Mouse (Mus musculus): ENCODE data around the gene Flt3l. TPM values are rescaled to one million over a fixed set of nuclear protein-coding genes. Genes with fewer than 3 reads are reported as not detected.
"Not testable (repeated sequence)": the region's sequence is repeated elsewhere in the genome, so short reads cannot be mapped to it uniquely, and the experiment has no call there.

Flt3l gene
- polyA plus RNA-seq, 1 experiment from 2014 or later, result 1.4 TPM

GRCm38 (mm10) chr7:45154096-45154992 lies 18.1 kb upstream of the Flt3l start, which contains the start of the genes Pih1d1 and Aldh16a1:
Pih1d1 (plus strand) TSS chr7:45154303.
Aldh16a1 (minus strand) TSS chr7:45154584.
- Histone ChIP-seq H3K9me3 (ENCODE audit: control insufficient read depth, low read length) (no peaks in the 10 kb centered on the region), H3K36me3 (ENCODE audit: control insufficient read depth, insufficient read depth, low read length) (peaks cover 21% of the 10 kb centered on the region; the same call in 1 of the 2 replicates), H3K4me1 (ENCODE audit: control insufficient read depth, insufficient read depth, low read length) (peaks cover 14% of the 10 kb centered on the region), H3K4me3 (replicated peaks; ENCODE audit: low read depth, low read length) (peak within 1 kb of the TSS; percentile 63), H3K9ac (replicated peaks; ENCODE audit: low read length) (peak within 1 kb of the TSS; percentile 81), H3K27me3 (ENCODE audit: control insufficient read depth, insufficient read depth, low read length) (no peaks in the 10 kb centered on the region), H3K4me2 (ENCODE audit: low read length) (peak within 1 kb of the TSS; percentile 91), H3K27ac (replicated peaks; ENCODE audit: low read depth, low read length) (peak within 1 kb of the TSS; percentile 95)
- DNase-seq (peak; percentile 99), ATAC-seq (ENCODE audit: low FRiP score, low TSS enrichment) (peak; percentile 96)
- 5% methylated on average over 69 of the region's 69 CpGs for WGBS

GRCm38 (mm10) chr7:45153586-45153985 lies 17.4 kb upstream of the Flt3l start:
- 3% methylated on average over 5 of the region's 5 CpGs for WGBS
- Histone ChIP-seq H3K36me3 (ENCODE audit: control insufficient read depth, insufficient read depth, low read length) (peaks cover 14% of the 10 kb centered on the region; the same call in 1 of the 2 replicates), H3K4me1 (ENCODE audit: control insufficient read depth, insufficient read depth, low read length) (peaks cover 14% of the 10 kb centered on the region), H3K9me3 (ENCODE audit: control insufficient read depth, low read length) (no peaks in the 10 kb centered on the region), H3K27me3 (ENCODE audit: control insufficient read depth, insufficient read depth, low read length) (no peaks in the 10 kb centered on the region), H3K4me2 (ENCODE audit: low read length) (peak overlapping the region; percentile 91), H3K4me3 (replicated peaks; ENCODE audit: low read depth, low read length) (peak overlapping the region; percentile 63), H3K27ac (replicated peaks; ENCODE audit: low read depth, low read length) (peak overlapping the region; percentile 95), H3K9ac (replicated peaks; ENCODE audit: low read length) (peak overlapping the region; percentile 81)
- ATAC-seq (ENCODE audit: low FRiP score, low TSS enrichment), result no peak
- DNase-seq, result no peak

- not testable (repeated sequence) for H3K27me3 ChIP-seq (ENCODE audit: control insufficient read depth, insufficient read depth, low read length); H3K9me3 ChIP-seq (ENCODE audit: control insufficient read depth, low read length); H3K27ac ChIP-seq (replicated peaks; ENCODE audit: low read depth, low read length); DNase-seq; H3K36me3 ChIP-seq (ENCODE audit: control insufficient read depth, insufficient read depth, low read length); H3K9ac ChIP-seq (replicated peaks; ENCODE audit: low read length); H3K4me3 ChIP-seq (replicated peaks; ENCODE audit: low read depth, low read length); H3K4me2 ChIP-seq (ENCODE audit: low read length); ATAC-seq (ENCODE audit: low FRiP score, low TSS enrichment)
- 89% methylated on average over 2 of the region's 2 CpGs for WGBS
- peaks cover 14% of the 10 kb centered on the region for H3K4me1 ChIP-seq (ENCODE audit: control insufficient read depth, insufficient read depth, low read length)
These were observed 16.8 kb upstream of the Flt3l start for GRCm38 (mm10) chr7:45153052-45153451.

- H3K9ac ChIP-seq (replicated peaks; ENCODE audit: low read length), result no peak overlapping the region
- ATAC-seq (ENCODE audit: low FRiP score, low TSS enrichment), result no peak
These were observed 15.1 kb upstream of the Flt3l start for GRCm38 (mm10) chr7:45151303-45151702.

GRCm38 (mm10) chr7:45150321-45150720 lies 14.1 kb upstream of the Flt3l start:
- H3K27ac ChIP-seq (replicated peaks; ENCODE audit: low read depth, low read length), result no peak overlapping the region
- ATAC-seq (ENCODE audit: low FRiP score, low TSS enrichment) (no peak), DNase-seq (no peak)
- H3K4me3 ChIP-seq (replicated peaks; ENCODE audit: low read depth, low read length), result no peak overlapping the region
- no peaks in the 10 kb centered on the region for H3K27me3 ChIP-seq (ENCODE audit: control insufficient read depth, insufficient read depth, low read length)
- peaks cover 11% of the 10 kb centered on the region for H3K4me1 ChIP-seq (ENCODE audit: control insufficient read depth, insufficient read depth, low read length)
- WGBS, result 79% methylated on average over 4 of the region's 4 CpGs
- peaks cover 11% of the 10 kb centered on the region; the same call in 1 of the 2 replicates for H3K36me3 ChIP-seq (ENCODE audit: control insufficient read depth, insufficient read depth, low read length)
- no peaks in the 10 kb centered on the region for H3K9me3 ChIP-seq (ENCODE audit: control insufficient read depth, low read length)
- H3K9ac ChIP-seq (replicated peaks; ENCODE audit: low read length), result peak overlapping the region; percentile 23; the same call in 1 of the 2 replicates
- H3K4me2 ChIP-seq (ENCODE audit: low read length), result no peak overlapping the region

More at GRCm38 (mm10) chr7:45151303-45151702, 15.1 kb upstream of the Flt3l start:
- Histone ChIP-seq H3K27me3 (ENCODE audit: control insufficient read depth, insufficient read depth, low read length) (no peaks in the 10 kb centered on the region), H3K9me3 (ENCODE audit: control insufficient read depth, low read length) (no peaks in the 10 kb centered on the region), H3K4me3 (replicated peaks; ENCODE audit: low read depth, low read length) (no peak overlapping the region), H3K27ac (replicated peaks; ENCODE audit: low read depth, low read length) (no peak overlapping the region), H3K4me2 (ENCODE audit: low read length) (no peak overlapping the region), H3K36me3 (ENCODE audit: control insufficient read depth, insufficient read depth, low read length) (peaks cover 1% of the 10 kb centered on the region; the same call in 1 of the 2 replicates), H3K4me1 (ENCODE audit: control insufficient read depth, insufficient read depth, low read length) (peaks cover 14% of the 10 kb centered on the region)
- 74% methylated on average over 11 of the region's 11 CpGs for WGBS
- no peak for DNase-seq

- Histone ChIP-seq H3K9me3 (ENCODE audit: control insufficient read depth, low read length) (no peaks in the 10 kb centered on the region), H3K4me1 (ENCODE audit: control insufficient read depth, insufficient read depth, low read length) (peaks cover 5% of the 10 kb centered on the region; the same call in 1 of the 2 replicates), H3K4me3 (replicated peaks; ENCODE audit: low read depth, low read length) (no peak overlapping the region), H3K27me3 (ENCODE audit: control insufficient read depth, insufficient read depth, low read length) (no peaks in the 10 kb centered on the region), H3K36me3 (ENCODE audit: control insufficient read depth, insufficient read depth, low read length) (peaks cover 15% of the 10 kb centered on the region; the same call in 1 of the 2 replicates), H3K4me2 (ENCODE audit: low read length) (no peak overlapping the region), H3K9ac (replicated peaks; ENCODE audit: low read length) (no peak overlapping the region), H3K27ac (replicated peaks; ENCODE audit: low read depth, low read length) (no peak overlapping the region)
- no peak for DNase-seq
- ATAC-seq (ENCODE audit: low FRiP score, low TSS enrichment), result no peak
- 13% methylated on average over 6 of the region's 6 CpGs for WGBS
These were observed 13.3 kb upstream of the Flt3l start for GRCm38 (mm10) chr7:45149545-45149944.

- no peaks in the 10 kb centered on the region for H3K9me3 ChIP-seq (ENCODE audit: control insufficient read depth, low read length)
- H3K9ac ChIP-seq (replicated peaks; ENCODE audit: low read length), result no peak overlapping the region
- H3K36me3 ChIP-seq (ENCODE audit: control insufficient read depth, insufficient read depth, low read length), result peaks cover 22% of the 10 kb centered on the region
- ATAC-seq (ENCODE audit: low FRiP score, low TSS enrichment) (no peak), DNase-seq (no peak)
- peaks cover 3% of the 10 kb centered on the region; the same call in 1 of the 2 replicates for H3K4me1 ChIP-seq (ENCODE audit: control insufficient read depth, insufficient read depth, low read length)
- no peaks in the 10 kb centered on the region for H3K27me3 ChIP-seq (ENCODE audit: control insufficient read depth, insufficient read depth, low read length)
- no peak overlapping the region for H3K4me2 ChIP-seq (ENCODE audit: low read length)
- H3K27ac ChIP-seq (replicated peaks; ENCODE audit: low read depth, low read length), result no peak overlapping the region
- WGBS, result 69% methylated on average over 4 of the region's 4 CpGs
- no peak overlapping the region for H3K4me3 ChIP-seq (replicated peaks; ENCODE audit: low read depth, low read length)
These were observed 12.4 kb upstream of the Flt3l start for GRCm38 (mm10) chr7:45148534-45149098.

- no peaks in the 10 kb centered on the region for H3K4me1 ChIP-seq (ENCODE audit: control insufficient read depth, insufficient read depth, low read length)
- WGBS, result 93% methylated on average over 11 of the region's 11 CpGs
These were observed 11.7 kb upstream of the Flt3l start for GRCm38 (mm10) chr7:45147899-45148298.

More at GRCm38 (mm10) chr7:45147899-45148298, 11.7 kb upstream of the Flt3l start:
- Histone ChIP-seq H3K4me2 (ENCODE audit: low read length) (no peak overlapping the region), H3K36me3 (ENCODE audit: control insufficient read depth, insufficient read depth, low read length) (peaks cover 27% of the 10 kb centered on the region), H3K27me3 (ENCODE audit: control insufficient read depth, insufficient read depth, low read length) (no peaks in the 10 kb centered on the region), H3K9ac (replicated peaks; ENCODE audit: low read length) (no peak overlapping the region), H3K4me3 (replicated peaks; ENCODE audit: low read depth, low read length) (no peak overlapping the region), H3K27ac (replicated peaks; ENCODE audit: low read depth, low read length) (no peak overlapping the region), H3K9me3 (ENCODE audit: control insufficient read depth, low read length) (no peaks in the 10 kb centered on the region)
- no peak for ATAC-seq (ENCODE audit: low FRiP score, low TSS enrichment)
- no peak for DNase-seq
